Mouse (Mus musculus) embryonic fibroblast, embryonic 13.5 days (primary cell): ENCODE results near the gene Ift52. TPM values are rescaled to one million over a fixed set of nuclear protein-coding genes. Genes with fewer than 3 reads are reported as not detected.

Experiments used
- H3K27ac ChIP-seq: 2 replicates; pipeline ENCODE4 v1.5.1; 2012; ENCODE audit warnings: low read length, control low read depth, inconsistent platforms; ENCODE audit not compliant: insufficient read depth
- H3K4me1 ChIP-seq: 2 replicates; pipeline ENCODE4 v1.6.1; 2011; ENCODE audit warnings: low read length; ENCODE audit not compliant: control insufficient read depth, insufficient read depth
- H3K4me3 ChIP-seq: 2 replicates; pipeline ENCODE4 v1.5.1; 2011; ENCODE audit warnings: mild to moderate bottlenecking, control low read depth, low read length; ENCODE audit not compliant: insufficient read depth
- CTCF ChIP-seq: IDR thresholded peaks from 2 replicates; pipeline ENCODE4 v1.5.1; 2011; ENCODE audit warnings: mild to moderate bottlenecking, control low read depth, low read length, moderate library complexity, borderline replicate concordance; ENCODE audit not compliant: insufficient read depth
- POLR2A ChIP-seq: IDR thresholded peaks from 2 replicates; pipeline ENCODE4 v1.6.1; 2011; ENCODE audit warnings: low read depth, mild to moderate bottlenecking, control low read depth, low read length, moderate library complexity
- polyA plus RNA-seq: library from polyadenylated mRNA; stranded (reverse); fragments of >200 nt; gene quantifications from 2 replicates; pipeline ENCODE4 v1.2.4, GENCODE M21; 2011; ENCODE audit warnings: low read depth; ENCODE audit not compliant: missing spikeins, insufficient read length

Gene Ift52
- polyA plus RNA-seq, 1 experiment, result 60.1 TPM

DNA sequence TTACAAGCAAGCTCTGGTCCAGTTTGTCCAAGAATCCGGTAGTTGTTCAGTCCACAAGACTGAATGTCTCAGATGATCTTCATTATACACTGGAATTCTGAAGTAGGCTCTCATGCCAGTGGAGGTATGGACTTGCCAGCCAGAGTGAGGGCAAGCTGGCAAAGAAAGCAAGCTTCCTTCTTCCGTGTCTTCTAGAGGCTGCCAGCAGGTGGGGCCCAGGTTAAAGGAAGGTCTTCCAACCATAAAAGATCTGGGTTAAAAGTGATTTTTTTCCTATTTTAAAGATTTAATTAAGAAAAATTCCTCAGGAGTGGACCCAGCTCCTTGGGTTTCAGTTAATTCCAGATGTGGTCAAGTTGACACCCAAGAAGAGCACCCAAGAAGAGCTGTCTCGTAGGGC lies 53.1 kb downstream of the Ift52 start:
- H3K4me3 ChIP-seq, result no peak overlapping the region
- H3K27ac ChIP-seq, result no peak overlapping the region
- TF ChIP-seq CTCF, result no peak
- TF ChIP-seq POLR2A, result no peak
- H3K4me1 ChIP-seq, result no peaks in the 10 kb centered on the region

DNA sequence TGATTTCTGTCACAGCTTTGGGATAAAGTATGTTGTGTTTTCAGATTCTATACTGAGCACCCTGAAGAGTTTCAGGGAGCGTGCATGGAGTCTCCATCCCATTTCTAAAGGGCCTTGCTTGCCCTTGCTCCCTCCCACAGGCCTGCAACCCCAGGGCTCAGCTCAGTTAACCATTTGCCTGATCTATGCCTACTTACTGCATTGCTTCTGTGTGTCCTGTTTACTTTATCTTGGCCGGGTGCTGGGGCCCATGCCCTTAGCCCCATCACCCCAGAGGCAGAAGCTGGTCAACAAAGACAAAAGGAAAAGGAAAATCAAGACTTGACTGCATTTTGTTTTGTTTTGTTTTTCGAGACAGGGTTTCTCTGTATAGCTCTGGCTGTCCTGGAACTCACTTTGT lies 54.4 kb downstream of the Ift52 start:
- no peak for TF ChIP-seq POLR2A
- TF ChIP-seq CTCF, result no peak
- no peak overlapping the region for H3K4me3 ChIP-seq
- no peaks in the 10 kb centered on the region for H3K4me1 ChIP-seq
- no peak overlapping the region for H3K27ac ChIP-seq

DNA sequence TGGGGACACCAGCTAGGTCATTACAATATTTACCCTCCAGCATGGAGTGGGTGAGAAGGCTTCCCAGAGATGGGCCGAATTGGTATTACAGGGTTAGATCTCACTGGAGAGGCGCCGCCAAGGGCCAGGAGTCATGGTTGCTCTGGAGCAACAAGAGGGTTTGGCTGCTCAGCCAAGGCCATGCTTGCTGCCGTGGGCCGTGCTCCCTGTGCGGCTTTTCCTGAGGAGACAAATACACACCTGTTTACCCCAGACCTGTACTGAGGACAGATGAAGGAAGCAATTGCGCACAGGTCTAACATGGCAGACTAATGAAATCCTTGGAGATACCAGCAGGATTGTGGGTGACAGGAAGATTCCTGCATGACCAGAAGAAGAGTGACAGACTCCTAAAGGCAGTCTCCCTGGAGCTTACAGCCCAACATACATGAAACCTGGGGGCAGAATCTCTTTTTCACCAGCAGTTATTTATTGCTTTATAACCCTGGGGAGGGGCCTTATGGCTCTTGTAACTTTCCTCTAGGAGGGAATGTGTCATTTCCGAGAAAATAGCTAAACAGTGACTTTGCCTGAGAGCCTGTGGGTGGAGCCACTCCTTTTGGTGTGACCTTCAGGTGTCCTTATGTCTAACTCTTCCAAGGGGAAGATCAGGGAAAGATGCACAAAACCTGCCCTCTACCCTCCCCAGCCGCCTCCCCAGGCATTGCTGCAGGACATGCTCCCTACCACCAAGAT lies 56.0 kb downstream of the Ift52 start:
- H3K27ac ChIP-seq, result no peak overlapping the region
- no peaks in the 10 kb centered on the region for H3K4me1 ChIP-seq
- H3K4me3 ChIP-seq, result no peak overlapping the region
- TF ChIP-seq POLR2A, result no peak
- TF ChIP-seq CTCF, result no peak

DNA sequence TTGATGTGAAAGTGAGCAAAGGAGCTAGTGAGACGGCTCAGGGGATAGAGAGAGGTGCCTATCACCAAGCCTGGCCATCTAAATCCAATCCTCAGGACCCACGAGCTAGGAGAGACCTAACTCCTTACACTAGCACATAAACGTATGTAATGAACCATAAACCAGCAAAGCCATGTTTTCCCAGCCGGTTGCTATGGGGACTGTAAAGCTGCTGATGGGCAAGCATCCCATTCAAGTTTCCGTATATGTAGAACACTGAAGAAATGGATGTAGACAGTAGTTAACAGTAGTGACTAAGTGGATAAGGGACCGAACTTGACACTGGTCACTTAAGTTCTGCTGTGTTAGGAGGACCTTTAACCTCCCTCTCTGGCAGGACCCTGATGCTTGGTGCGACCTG lies 56.9 kb downstream of the Ift52 start:
- TF ChIP-seq CTCF (no peak), POLR2A (no peak)
- Histone ChIP-seq H3K4me1 (no peaks in the 10 kb centered on the region), H3K4me3 (no peak overlapping the region), H3K27ac (no peak overlapping the region)

DNA sequence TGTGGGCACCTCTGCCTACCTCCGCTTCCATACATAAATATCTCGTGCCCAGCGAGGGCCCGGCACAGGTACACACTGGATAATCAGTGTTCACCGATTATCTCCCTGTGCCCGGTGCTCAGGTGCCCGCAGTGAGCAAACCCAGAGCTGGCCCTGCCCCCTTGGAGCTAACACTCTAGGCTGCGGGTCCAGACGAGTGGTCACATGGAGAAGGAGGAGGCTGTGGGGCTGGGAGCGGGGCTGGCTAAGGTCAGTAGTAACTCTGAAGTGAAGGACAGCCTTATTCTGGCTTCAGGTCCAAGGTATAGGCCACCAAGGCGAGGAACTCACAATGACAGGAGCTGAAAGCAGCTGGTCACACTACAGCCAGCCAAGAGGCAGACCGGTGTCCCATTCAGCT lies 57.7 kb downstream of the Ift52 start:
- no peak for TF ChIP-seq POLR2A
- no peak for TF ChIP-seq CTCF
- Histone ChIP-seq H3K4me3 (no peak overlapping the region), H3K27ac (no peak overlapping the region), H3K4me1 (no peaks in the 10 kb centered on the region)

DNA sequence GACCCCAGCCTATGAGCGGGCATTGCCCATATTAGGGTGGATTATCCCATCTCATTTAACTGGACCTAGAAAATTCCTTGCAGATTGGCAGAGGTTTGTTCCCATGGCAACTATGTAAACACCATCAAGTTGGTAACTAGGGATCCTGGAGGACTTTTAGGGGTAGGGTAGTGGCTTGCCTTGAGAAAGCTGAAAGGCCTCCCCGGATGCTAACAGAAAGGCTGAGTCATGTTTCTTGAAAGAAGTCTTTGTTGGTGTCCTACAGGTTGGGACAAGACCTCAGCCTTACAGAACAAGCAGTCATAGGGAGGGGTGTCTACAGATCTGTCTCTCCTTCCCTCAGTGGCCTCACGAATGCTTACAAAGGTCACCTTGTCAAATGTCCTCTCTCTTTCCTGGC lies 58.1 kb downstream of the Ift52 start:
- H3K4me3 ChIP-seq, result no peak overlapping the region
- H3K4me1 ChIP-seq, result no peaks in the 10 kb centered on the region
- no peak overlapping the region for H3K27ac ChIP-seq
- no peak for TF ChIP-seq CTCF
- no peak for TF ChIP-seq POLR2A

DNA sequence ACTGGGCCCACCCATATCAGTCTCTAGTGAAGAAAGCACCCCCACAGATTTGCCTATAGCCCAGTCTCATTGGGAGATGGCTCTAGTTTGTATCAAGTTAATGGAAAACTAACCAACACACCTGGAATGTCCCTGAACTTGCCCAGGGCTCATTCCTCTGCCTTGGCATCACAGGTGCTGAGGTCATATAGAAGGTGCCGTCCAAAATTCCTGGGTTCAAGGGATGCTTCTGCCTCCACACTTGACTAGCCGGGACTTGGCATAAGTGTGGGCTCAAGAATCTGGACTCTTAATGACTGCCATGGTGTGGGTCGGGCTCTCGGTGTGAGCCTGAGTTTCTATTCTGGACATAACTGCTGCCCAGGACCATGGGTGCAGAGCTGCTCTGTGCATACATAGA lies 61.9 kb downstream of the Ift52 start:
- H3K4me1 ChIP-seq, result no peaks in the 10 kb centered on the region
- TF ChIP-seq CTCF, result no peak
- no peak for TF ChIP-seq POLR2A
- no peak overlapping the region for H3K4me3 ChIP-seq
- H3K27ac ChIP-seq, result no peak overlapping the region

DNA sequence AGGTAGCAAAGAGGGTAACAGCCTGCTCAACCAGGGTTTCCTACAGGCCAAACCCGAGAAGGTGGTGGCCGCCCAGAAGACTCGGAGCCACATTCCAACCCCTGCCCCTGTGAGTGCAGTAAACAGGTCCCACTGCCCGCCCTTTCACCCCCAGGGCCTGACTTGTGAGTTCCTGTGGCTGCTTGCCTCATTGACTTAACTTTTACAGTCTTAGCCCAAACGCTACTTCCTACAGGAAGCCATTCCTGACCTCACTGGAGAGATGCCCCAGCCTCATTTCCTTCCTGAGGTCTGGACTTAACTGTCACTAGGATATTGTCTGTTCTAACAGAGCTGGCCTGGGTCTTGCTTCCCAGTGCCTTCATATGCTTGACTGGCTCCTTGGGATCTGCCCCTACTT lies 65.4 kb downstream of the Ift52 start:
- Histone ChIP-seq H3K4me1 (no peaks in the 10 kb centered on the region), H3K4me3 (no peak overlapping the region), H3K27ac (no peak overlapping the region)
- TF ChIP-seq CTCF (no peak), POLR2A (no peak)

DNA sequence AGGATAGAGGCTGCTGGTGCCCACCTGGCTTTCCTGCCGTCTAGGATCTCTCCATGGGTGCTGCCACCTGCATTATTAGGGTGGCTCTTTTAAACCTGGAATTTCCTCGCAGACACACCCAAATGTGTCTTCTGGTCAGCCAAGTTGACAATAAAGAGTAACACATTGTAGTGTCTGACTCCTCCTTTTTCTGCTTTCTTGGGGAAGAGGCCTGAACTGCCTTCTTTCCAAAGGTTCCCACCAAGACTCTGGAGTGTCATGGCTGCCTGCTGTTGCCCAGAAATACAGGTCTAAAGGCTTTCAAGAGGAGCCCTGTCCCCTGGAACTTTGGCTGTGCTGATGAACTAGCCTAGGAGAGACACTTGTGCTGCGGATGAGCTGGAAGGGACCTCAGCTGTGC lies 67.4 kb downstream of the Ift52 start:
- Histone ChIP-seq H3K27ac (no peak overlapping the region), H3K4me3 (no peak overlapping the region), H3K4me1 (no peaks in the 10 kb centered on the region)
- TF ChIP-seq CTCF (no peak), POLR2A (no peak)

DNA sequence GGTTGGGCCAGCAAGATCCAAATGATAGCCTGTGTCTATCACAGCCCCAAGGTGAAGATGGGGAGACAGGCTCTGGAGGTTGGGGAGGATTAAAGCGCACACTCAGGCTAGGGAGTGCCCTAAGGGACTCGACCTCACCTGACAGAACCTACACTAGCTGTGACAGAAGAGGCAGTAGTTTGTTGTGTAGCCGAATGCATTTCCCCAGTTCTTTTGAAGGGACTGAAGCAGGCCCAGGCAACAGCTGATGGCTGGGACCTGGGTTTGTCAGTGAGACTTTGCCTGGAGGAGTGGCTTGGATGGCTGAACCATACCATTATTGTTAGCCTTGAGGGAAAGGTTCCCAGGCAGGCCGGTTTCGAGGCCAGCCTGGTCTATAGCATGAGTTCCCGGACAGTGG lies 67.9 kb downstream of the Ift52 start:
- Histone ChIP-seq H3K27ac (no peak overlapping the region), H3K4me3 (no peak overlapping the region), H3K4me1 (no peaks in the 10 kb centered on the region)
- no peak for TF ChIP-seq POLR2A
- TF ChIP-seq CTCF, result no peak
